Mouse (Mus musculus) spleen, postnatal 36 days (tissue): ENCODE results near the gene Adh1.

Experiments
- DNase-seq, 2 experiments: peaks; one replicate each; pipeline ENCODE4 v3.0.0; 2022; ENCODE audit warnings: low spot score in 2 of 2, mixed read lengths in 1 of 2

Adh1 gene

GRCm38 (mm10) chr3:138241371-138241770 lies 19.4 kb upstream of the Adh1 start:
- no peak for DNase-seq

GRCm38 (mm10) chr3:138242021-138242726 lies 18.6 kb upstream of the Adh1 start:
- DNase-seq = no peak

- DNase-seq = no peak
Observed at GRCm38 (mm10) chr3:138242933-138243332, 17.9 kb upstream of the Adh1 start.

- no peak for DNase-seq
Observed at GRCm38 (mm10) chr3:138244338-138244874, 16.4 kb upstream of the Adh1 start.

GRCm38 (mm10) chr3:138246511-138247020 lies 14.2 kb upstream of the Adh1 start:
- no peak for DNase-seq

- DNase-seq = no peak
Observed at GRCm38 (mm10) chr3:138247241-138247640, 13.6 kb upstream of the Adh1 start.

GRCm38 (mm10) chr3:138248011-138248410 lies 12.8 kb upstream of the Adh1 start:
- DNase-seq = no peak

GRCm38 (mm10) chr3:138248746-138249145 lies 12.0 kb upstream of the Adh1 start:
- DNase-seq = no peak

GRCm38 (mm10) chr3:138251156-138251555 lies 9.6 kb upstream of the Adh1 start:
- DNase-seq = no peak

- no peak for DNase-seq
Observed at GRCm38 (mm10) chr3:138254205-138254604, 6.6 kb upstream of the Adh1 start.

- no peak for DNase-seq
Observed at GRCm38 (mm10) chr3:138255366-138255765, 5.4 kb upstream of the Adh1 start.

- no peak for DNase-seq
Observed at GRCm38 (mm10) chr3:138255780-138256550, 4.8 kb upstream of the Adh1 start.

GRCm38 (mm10) chr3:138262568-138262967 lies 1.8 kb downstream of the Adh1 start:
- DNase-seq = no peak

- DNase-seq = no peak
Observed at GRCm38 (mm10) chr3:138263154-138263930, 2.6 kb downstream of the Adh1 start.

- no peak for DNase-seq
Observed at GRCm38 (mm10) chr3:138264648-138265047, 3.9 kb downstream of the Adh1 start.

GRCm38 (mm10) chr3:138270507-138270906 lies 9.7 kb downstream of the Adh1 start:
- DNase-seq = no peak

GRCm38 (mm10) chr3:138271297-138271696 lies 10.5 kb downstream of the Adh1 start:
- DNase-seq = no peak

GRCm38 (mm10) chr3:138273080-138273479 lies 12.3 kb downstream of the Adh1 start:
- no peak for DNase-seq

GRCm38 (mm10) chr3:138275100-138275499 lies 14.3 kb downstream of the Adh1 start:
- DNase-seq = peak in 1 of 2 experiments; percentile 10

GRCm38 (mm10) chr3:138282556-138282955 lies 21.8 kb downstream of the Adh1 start:
- DNase-seq = no peak

GRCm38 (mm10) chr3:138283831-138284230 lies 23.0 kb downstream of the Adh1 start:
- DNase-seq = no peak

GRCm38 (mm10) chr3:138285986-138286385 lies 25.2 kb downstream of the Adh1 start:
- DNase-seq = no peak
